Mouse (Mus musculus): ENCODE measurements around the gene Gse1.

DNA sequence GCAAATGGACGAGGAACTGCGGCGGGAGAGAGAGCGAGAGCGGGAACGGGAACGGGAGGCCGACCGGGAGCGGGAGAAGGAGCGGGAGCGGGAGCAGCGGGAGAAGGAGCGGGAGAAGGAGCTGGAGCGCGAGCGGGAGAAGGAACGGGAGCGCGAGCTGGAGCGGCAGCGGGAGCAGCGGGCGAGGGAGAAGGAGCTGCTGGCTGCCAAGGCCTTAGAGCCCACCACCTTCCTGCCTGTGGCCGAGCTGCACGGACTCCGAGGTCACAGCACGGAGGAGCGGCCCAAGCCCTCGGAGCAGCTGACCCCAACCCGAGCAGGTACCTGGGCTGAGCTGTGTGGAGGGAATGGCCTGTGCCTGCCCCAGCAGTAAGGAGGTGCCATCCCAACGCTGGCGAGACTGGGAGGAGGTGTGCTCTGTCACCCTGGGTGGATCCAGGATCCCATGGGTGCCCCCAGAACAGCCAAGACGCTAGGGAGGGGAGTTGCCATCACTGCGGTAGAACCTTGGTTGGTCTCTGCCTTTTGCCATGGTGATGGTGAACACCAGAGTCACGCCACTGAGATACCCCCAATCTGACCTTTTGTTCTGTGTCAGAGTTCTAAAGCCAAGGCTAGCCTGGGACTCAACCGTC, 340.0 kb downstream of the Gse1 start:
- no peak for TF ChIP-seq CTCF (conservative IDR thresholded peaks at IDR 0.05; ENCODE audit: insufficient read depth, insufficient read length, low read depth, low read length)
- TF ChIP-seq POLR2A (IDR thresholded peaks at IDR 0.05; ENCODE audit: low read depth, low read length): no peak

Measured in kidney, adult 2 months (tissue).